Mouse (Mus musculus) limb, embryonic 13.5 days (tissue): ENCODE data around the gene Mettl16. TPM values are rescaled to one million over a fixed set of nuclear protein-coding genes. Genes with fewer than 3 reads are reported as not detected.

ENCODE experiments used
- ATAC-seq: fragments of 200-750 bp; cut with Nextera tagmentation; 2 replicates; pipeline ENCODE4 v1.8.0; 2017; ENCODE audit warnings: low read depth, moderate number of reproducible peaks, moderate TSS enrichment; ENCODE audit not compliant: low FRiP score
- H3K27ac ChIP-seq: fragments of 300-500 bp; sonication (generic); 2 replicates; pipeline ENCODE4 v1.5.1; 2015; ENCODE audit warnings: inconsistent platforms, mild to moderate bottlenecking, moderate library complexity
- H3K27me3 ChIP-seq: fragments of 300-500 bp; sonication (generic); 2 replicates; pipeline ENCODE4 v1.6.1; 2015; ENCODE audit warnings: mild to moderate bottlenecking, inconsistent platforms
- H3K36me3 ChIP-seq: fragments of 300-500 bp; sonication (generic); 2 replicates; pipeline ENCODE4 v1.6.1; 2015; ENCODE audit warnings: inconsistent platforms, mild to moderate bottlenecking, moderate library complexity
- H3K4me1 ChIP-seq: fragments of 300-500 bp; sonication (generic); 2 replicates; pipeline ENCODE4 v1.6.1; 2015; ENCODE audit warnings: inconsistent platforms
- H3K4me2 ChIP-seq: fragments of 300-500 bp; sonication (generic); replicated peaks from 2 replicates; pipeline ENCODE4 v1.6.1; 2015; ENCODE audit warnings: inconsistent platforms, mild to moderate bottlenecking, moderate library complexity
- H3K4me3 ChIP-seq: fragments of 300-500 bp; sonication (generic); 2 replicates; pipeline ENCODE4 v1.5.1; 2015; ENCODE audit warnings: moderate library complexity, mild to moderate bottlenecking, inconsistent platforms
- H3K9ac ChIP-seq: fragments of 300-500 bp; sonication (generic); 2 replicates; pipeline ENCODE4 v1.6.1; 2015; ENCODE audit warnings: mild to moderate bottlenecking, inconsistent platforms
- H3K9me3 ChIP-seq: fragments of 300-500 bp; sonication (generic); 2 replicates; pipeline ENCODE4 v1.6.1; 2016; ENCODE audit warnings: inconsistent platforms
- WGBS: fragments of 180-500 bp; shearing (Covaris S2); methylation state at CpG from one replicate; pipeline ENCODE4 v1.1.7; 2015; 5-methylcytosine and 5-hydroxymethylcytosine counted together
- polyA plus RNA-seq: library from polyadenylated mRNA; unstranded; fragments of >200 nt; fragmentation: Nextera tagmentation; extraction: Ambion mirVana; gene quantifications from 2 replicates; pipeline ENCODE4 v1.2.1, GENCODE M21; 2015

Mettl16 gene
- polyA plus RNA-seq, 1 experiment from 2014 or later: 61.1 TPM

DNA sequence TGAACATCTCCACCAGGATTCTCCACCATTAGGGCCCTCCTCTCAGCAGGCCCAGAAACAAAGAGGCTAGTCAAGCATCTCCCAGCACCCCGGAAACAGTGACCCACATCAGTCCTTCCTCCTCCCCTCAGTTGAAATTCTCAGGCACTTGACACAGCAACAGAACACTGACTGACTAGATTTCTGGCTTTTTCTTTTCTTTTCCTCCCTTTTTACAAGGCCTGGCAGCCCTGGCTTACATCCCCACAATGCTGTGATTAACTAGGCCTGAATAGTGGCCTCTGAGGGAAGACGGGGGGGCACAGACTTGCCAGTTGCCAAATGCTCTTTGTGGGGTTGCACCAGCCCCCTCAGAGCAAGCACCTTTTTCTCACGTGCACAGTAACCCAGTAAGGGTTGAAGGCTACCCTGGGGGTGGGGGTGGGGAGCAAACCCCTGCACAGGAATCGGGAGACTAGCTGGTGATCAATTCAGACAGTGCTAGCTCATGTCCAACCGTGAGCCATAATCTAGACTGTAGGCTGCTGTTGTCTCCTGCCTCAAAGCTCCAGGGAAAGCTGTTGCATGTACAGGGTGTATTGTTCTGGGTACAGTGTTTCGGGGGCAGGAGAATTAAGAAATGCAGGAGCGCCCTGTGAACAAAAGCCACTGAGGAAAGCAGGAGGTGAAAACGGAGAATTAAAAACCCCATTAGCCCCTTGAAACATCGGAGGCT is 19.1 kb upstream of the Mettl16 start:
- WGBS: 62% methylated on average over 9 of the region's 9 CpGs
- Histone ChIP-seq H3K27me3 (no peaks in the 10 kb centered on the region), H3K4me1 (peaks cover 10% of the 10 kb centered on the region), H3K9me3 (no peaks in the 10 kb centered on the region), H3K36me3 (no peaks in the 10 kb centered on the region), H3K4me3 (no peak overlapping the region), H3K27ac (no peak overlapping the region), H3K9ac (no peak overlapping the region), H3K4me2 (no peak overlapping the region)
- no peak for ATAC-seq

DNA sequence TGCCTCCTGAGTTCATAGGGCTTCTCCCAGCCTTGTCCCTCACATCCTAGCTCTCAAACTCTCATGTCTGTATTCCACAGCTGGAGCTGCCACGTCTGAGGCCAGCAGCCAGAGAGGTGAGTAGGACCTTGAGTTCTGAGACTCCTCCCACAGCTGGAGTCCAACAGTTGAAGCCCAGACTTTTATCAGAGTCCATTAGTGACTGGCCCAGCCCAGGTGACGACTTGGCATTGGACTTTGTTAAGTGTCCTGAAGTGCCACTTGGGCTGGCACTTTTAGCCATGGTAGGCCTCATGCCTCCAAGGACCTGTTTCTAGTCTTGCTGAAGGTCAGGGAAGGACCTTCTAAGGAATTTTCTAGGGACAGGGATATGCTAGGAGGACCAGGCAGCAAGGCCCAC is 14.0 kb upstream of the Mettl16 start:
- no peaks in the 10 kb centered on the region for H3K36me3 ChIP-seq
- H3K9me3 ChIP-seq: no peaks in the 10 kb centered on the region
- H3K4me1 ChIP-seq: peaks cover under 1% of the 10 kb centered on the region
- no peak overlapping the region for H3K4me2 ChIP-seq
- WGBS: 60% methylated on average over 2 of the region's 2 CpGs
- H3K27me3 ChIP-seq: no peaks in the 10 kb centered on the region
- no peak overlapping the region for H3K9ac ChIP-seq
- no peak overlapping the region for H3K27ac ChIP-seq
- H3K4me3 ChIP-seq: no peak overlapping the region
- no peak for ATAC-seq

DNA sequence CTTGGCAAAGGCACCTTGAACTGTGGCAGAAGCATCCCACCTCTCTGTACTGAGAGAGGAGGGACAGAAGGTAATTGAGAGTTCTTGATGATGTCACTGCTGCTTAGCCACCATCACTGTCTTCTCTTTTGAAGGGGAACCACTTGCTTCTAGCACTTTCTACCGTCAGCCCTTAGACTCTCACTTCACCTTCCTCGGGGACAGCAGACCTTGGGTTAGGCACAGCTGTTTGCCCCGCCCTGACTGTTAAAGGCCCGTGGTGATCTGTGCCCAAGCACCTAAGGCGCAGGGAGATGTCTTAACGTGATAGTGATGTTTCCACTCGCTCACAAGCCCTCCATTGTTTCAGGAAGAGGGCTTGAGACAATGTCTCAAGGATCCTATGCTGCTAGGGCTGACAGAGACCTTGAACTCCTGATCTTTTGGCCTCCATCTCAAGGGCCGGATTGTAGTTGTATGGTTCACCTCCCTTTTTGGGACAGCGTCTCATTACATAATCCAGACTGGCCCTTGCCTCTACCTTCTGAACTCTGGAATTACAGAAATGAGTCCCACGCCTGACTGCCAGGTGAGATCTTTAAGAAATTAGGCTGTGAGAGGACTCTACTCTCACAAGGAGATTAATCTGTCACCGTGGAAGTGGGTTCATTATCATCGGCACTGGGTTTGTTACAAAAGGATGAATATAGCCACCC is 9.5 kb upstream of the Mettl16 start:
- no peak for ATAC-seq
- Histone ChIP-seq H3K27ac (no peak overlapping the region), H3K27me3 (no peaks in the 10 kb centered on the region), H3K9ac (no peak overlapping the region), H3K9me3 (no peaks in the 10 kb centered on the region), H3K4me2 (no peak overlapping the region), H3K4me3 (no peak overlapping the region), H3K36me3 (no peaks in the 10 kb centered on the region), H3K4me1 (no peaks in the 10 kb centered on the region)
- WGBS: 70% methylated on average over 12 of the region's 12 CpGs

DNA sequence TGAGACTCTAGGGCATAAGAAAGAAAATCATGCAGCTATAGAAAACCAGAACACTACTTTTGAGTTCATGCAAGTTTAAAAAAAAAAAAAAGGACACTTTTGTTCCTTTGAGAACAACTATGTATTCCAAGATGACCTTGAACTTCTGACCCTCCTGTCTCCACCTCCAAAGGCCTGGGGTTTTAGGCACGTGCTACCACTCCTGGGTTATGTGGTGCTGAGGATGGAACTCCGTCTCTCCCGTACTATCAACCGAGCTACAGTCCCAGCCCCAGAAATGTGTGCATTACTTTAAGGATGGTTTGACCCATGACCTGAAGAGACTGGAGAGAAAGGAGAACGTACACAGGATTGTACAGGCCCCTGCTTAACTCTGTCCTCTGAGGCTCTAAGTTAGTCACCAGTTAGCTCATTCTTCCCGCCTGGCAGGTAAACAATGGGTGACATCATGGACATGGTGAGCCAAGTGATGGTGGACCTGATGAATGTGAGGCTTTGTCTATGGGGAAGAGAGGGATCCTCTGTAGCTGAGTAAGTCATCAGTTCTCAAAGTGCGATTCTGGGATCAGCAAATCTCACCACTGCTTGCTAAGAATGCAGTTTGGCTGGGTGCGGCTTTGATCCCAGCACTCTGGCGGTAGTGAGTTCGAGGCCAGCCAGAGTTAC is 6.5 kb upstream of the Mettl16 start:
- no peaks in the 10 kb centered on the region for H3K9me3 ChIP-seq
- H3K4me1 ChIP-seq: no peaks in the 10 kb centered on the region
- no peaks in the 10 kb centered on the region for H3K27me3 ChIP-seq
- WGBS: 84% methylated on average over 10 of the region's 10 CpGs
- no peak for ATAC-seq
- no peaks in the 10 kb centered on the region for H3K36me3 ChIP-seq
- H3K4me2 ChIP-seq: no peak overlapping the region
- H3K4me3 ChIP-seq: no peak overlapping the region
- no peak overlapping the region for H3K9ac ChIP-seq
- H3K27ac ChIP-seq: no peak overlapping the region

DNA sequence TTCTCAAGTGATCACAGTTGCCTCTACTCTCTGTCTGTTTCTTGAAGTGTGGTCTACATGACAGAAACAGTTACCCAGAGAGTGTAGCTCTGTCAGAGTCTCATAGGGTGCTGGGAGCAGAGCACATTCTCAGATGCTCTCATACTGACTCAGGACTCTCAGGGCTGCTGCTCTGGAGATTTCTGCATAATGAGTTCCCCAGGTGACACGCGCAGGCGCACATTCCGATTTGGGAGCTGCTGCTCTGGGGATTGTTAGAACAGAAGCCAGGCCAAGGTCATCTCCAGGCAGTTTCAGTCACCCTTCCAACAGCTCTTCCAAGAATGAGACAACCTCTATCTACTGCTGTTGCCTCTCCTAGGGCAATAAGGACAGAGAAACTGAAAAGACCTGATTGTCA is 3.2 kb upstream of the Mettl16 start:
- H3K9ac ChIP-seq: no peak overlapping the region
- no peaks in the 10 kb centered on the region for H3K27me3 ChIP-seq
- no peak for ATAC-seq
- no peak overlapping the region for H3K4me2 ChIP-seq
- H3K4me3 ChIP-seq: no peak overlapping the region
- peaks cover 15% of the 10 kb centered on the region for H3K4me1 ChIP-seq
- no peak overlapping the region for H3K27ac ChIP-seq
- no peaks in the 10 kb centered on the region for H3K9me3 ChIP-seq
- 85% methylated on average over 4 of the region's 4 CpGs for WGBS
- H3K36me3 ChIP-seq: no peaks in the 10 kb centered on the region

DNA sequence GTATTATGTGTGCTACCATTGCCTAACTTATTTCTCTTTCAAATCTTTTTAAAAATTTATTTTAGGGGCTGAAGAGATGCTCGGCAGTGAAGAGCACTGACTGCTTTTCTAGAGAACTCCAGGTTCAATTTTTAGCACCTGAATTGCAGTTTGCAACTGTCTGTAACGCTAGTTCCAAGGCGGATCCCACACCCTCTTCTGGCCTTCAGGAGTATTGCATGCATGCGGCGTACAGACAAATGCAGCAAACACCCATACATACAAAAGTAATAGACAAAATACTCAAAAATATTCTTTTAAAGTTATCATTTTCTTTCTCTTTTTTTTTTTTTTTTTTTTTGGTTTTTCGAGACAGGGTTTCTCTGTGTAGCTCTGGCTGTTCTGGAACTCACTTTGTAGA is 2.6 kb upstream of the Mettl16 start:
- WGBS: 43% methylated on average over 6 of the region's 6 CpGs
- peaks cover 17% of the 10 kb centered on the region for H3K4me1 ChIP-seq
- no peak overlapping the region for H3K4me2 ChIP-seq
- H3K4me3 ChIP-seq: no peak overlapping the region
- no peaks in the 10 kb centered on the region for H3K36me3 ChIP-seq
- ATAC-seq: no peak
- H3K27ac ChIP-seq: no peak overlapping the region
- H3K9ac ChIP-seq: no peak overlapping the region
- H3K27me3 ChIP-seq: no peaks in the 10 kb centered on the region
- no peaks in the 10 kb centered on the region for H3K9me3 ChIP-seq

DNA sequence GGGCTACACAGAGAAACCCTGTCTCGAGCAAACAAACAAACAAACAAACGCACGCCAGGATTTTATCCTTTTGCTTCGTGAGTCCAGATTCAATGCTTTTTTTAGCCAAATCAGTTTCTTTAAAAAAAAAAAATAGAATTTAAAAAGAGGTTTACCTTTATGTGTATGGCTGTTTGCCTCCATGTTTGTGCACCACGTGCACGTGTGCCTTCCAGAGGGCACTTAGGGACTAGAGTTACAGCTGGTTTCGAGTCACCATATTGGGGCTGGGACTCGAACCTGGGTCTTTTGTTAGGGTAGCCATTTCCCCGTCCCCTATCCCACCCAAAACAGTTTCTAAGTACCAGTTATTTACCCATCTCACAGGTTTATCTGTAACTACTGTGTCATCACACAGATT is 593 bp upstream of the Mettl16 start:
- Histone ChIP-seq H3K4me1 (peaks cover 17% of the 10 kb centered on the region), H3K4me2 (peak overlapping the region; percentile 82), H3K27me3 (no peaks in the 10 kb centered on the region), H3K27ac (peak overlapping the region; percentile 94), H3K9me3 (no peaks in the 10 kb centered on the region), H3K9ac (peak overlapping the region; percentile 70), H3K36me3 (peaks cover 18% of the 10 kb centered on the region), H3K4me3 (peak overlapping the region; percentile 68)
- no peak for ATAC-seq
- WGBS: 84% methylated on average over 9 of the region's 9 CpGs

DNA sequence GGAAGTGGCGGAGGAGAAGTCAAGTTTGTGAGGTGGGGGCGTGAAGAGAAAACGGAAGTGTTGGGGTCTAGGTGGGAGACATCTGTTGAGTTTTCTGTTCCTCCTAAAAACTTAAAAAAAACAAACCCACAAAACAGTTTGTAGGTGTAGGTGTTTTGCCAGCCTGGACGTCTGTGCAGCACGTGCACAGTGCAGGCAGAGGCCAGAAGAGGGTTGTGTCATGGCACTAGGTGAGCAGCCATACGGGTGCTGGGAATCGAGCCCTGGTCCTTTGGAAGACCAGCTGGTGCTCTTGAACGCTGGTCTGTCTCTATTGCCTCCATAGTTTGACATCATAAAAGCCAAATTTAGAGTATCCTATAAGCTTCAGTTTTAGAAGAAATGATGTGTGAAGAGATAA is 604 bp downstream of the Mettl16 start:
- Histone ChIP-seq H3K4me3 (peak overlapping the region; percentile 68), H3K4me2 (peak overlapping the region; percentile 82), H3K4me1 (peaks cover 17% of the 10 kb centered on the region), H3K9ac (peak overlapping the region; percentile 89), H3K36me3 (peaks cover 30% of the 10 kb centered on the region), H3K27ac (peak overlapping the region; percentile 94), H3K9me3 (no peaks in the 10 kb centered on the region), H3K27me3 (no peaks in the 10 kb centered on the region)
- no peak for ATAC-seq
- 12% methylated on average over 8 of the region's 8 CpGs for WGBS

DNA sequence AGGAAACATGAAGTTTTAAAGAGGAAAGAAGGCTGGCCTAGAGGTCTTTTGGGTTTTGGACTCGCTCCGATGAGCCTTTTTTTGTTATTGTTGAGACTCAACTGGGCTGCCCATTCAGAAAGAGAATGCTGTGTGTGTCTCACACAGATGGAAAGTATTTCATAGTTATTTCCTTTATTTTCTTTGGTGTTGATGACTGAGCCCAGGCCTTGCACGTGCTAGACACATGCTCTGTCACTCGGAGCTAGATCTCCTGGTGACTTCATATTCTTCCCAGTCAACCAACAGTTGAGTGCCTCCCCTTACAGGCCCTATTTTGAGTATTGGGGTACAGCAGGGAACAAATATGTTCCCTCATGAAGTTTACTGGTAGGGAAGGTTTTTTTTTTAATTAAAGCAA is 1.0 kb downstream of the Mettl16 start:
- H3K4me2 ChIP-seq: peak overlapping the region; percentile 82
- no peak for ATAC-seq
- H3K27ac ChIP-seq: no peak overlapping the region
- WGBS: 72% methylated on average over 4 of the region's 4 CpGs
- no peak overlapping the region for H3K9ac ChIP-seq
- H3K27me3 ChIP-seq: no peaks in the 10 kb centered on the region
- H3K4me1 ChIP-seq: peaks cover 17% of the 10 kb centered on the region
- peaks cover 33% of the 10 kb centered on the region for H3K36me3 ChIP-seq
- peak overlapping the region; percentile 68 for H3K4me3 ChIP-seq
- H3K9me3 ChIP-seq: no peaks in the 10 kb centered on the region

DNA sequence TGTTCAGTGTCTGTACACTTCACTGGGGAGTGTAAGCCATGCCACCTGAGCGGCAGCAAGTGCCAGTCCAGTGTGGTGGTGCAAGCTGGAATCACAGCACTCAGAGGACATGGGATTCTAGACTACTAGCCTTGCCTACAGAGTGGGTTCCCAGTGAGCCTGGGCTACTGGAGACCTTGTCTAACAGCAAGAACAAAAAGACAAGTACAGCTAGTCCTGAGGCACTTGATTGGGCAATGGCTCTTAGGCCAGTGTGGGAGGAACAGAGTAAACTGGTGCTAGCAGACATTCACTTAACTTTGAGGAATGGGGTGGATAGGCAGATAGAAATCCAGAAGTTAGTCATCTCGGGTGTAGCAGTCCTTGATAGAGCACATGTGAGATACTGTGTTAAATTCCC is 1.8 kb downstream of the Mettl16 start:
- H3K27ac ChIP-seq: no peak overlapping the region
- H3K9me3 ChIP-seq: no peaks in the 10 kb centered on the region
- no peak overlapping the region for H3K4me3 ChIP-seq
- WGBS: 93% methylated on average over 2 of the region's 2 CpGs
- no peaks in the 10 kb centered on the region for H3K27me3 ChIP-seq
- H3K9ac ChIP-seq: no peak overlapping the region
- peaks cover 40% of the 10 kb centered on the region for H3K36me3 ChIP-seq
- no peak overlapping the region for H3K4me2 ChIP-seq
- H3K4me1 ChIP-seq: peaks cover 17% of the 10 kb centered on the region
- ATAC-seq: no peak

DNA sequence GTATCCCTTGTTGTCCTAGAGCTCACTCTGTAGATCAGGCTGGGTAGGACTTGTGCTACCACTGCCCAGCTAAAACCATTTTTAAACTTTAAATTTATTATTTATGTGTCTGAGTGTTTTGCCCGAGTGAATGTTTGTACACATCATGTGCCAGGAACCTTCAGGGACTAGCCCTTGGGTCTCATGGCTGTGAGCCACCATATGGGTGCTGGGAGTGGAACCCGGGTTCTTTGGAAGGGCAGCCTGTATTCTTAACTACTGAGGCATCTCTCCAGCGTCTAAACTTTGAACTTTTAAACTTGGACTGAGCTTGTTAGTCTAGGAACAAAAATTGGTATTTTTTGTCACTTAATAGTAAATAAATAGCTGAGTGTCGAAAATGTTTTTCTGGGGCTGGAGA is 22.2 kb downstream of the Mettl16 start:
- no peaks in the 10 kb centered on the region for H3K4me1 ChIP-seq
- peaks cover 87% of the 10 kb centered on the region for H3K36me3 ChIP-seq
- H3K9me3 ChIP-seq: no peaks in the 10 kb centered on the region
- H3K9ac ChIP-seq: no peak overlapping the region
- H3K27me3 ChIP-seq: no peaks in the 10 kb centered on the region
- H3K4me3 ChIP-seq: no peak overlapping the region
- 93% methylated on average over 4 of the region's 4 CpGs for WGBS
- no peak for ATAC-seq
- H3K4me2 ChIP-seq: no peak overlapping the region
- no peak overlapping the region for H3K27ac ChIP-seq

DNA sequence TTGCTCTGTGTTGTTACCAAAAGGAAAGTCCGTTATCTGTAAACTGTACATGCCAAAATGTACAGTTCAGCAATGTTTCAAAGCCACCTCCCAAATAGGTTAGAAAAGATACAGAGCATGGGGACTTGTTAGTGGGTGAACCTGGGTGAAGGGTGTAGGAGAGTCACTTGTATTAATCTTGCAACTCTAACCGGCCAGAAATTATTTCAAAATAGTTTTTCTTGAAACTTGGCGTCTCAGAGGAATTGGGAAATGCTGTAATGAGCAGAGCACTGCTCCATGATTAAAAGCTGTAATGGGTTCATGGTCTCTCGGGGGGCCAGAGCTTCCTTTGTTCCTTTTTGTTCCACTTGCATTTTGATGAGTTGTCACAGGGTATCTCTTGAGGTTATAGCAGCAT is 30.0 kb downstream of the Mettl16 start:
- H3K27me3 ChIP-seq: no peaks in the 10 kb centered on the region
- H3K9me3 ChIP-seq: no peaks in the 10 kb centered on the region
- H3K4me2 ChIP-seq: no peak overlapping the region
- H3K36me3 ChIP-seq: peaks cover 80% of the 10 kb centered on the region
- ATAC-seq: no peak
- H3K9ac ChIP-seq: no peak overlapping the region
- H3K4me1 ChIP-seq: no peaks in the 10 kb centered on the region
- H3K4me3 ChIP-seq: no peak overlapping the region
- WGBS: 87% methylated on average over 4 of the region's 4 CpGs
- no peak overlapping the region for H3K27ac ChIP-seq
